Mouse (Mus musculus) ovary, adult 18-20 months (tissue): Measurements from ENCODE around the gene Nr1i2.
A peak's percentile ranks its signal among the peaks of the same experiment; 100 is the strongest.
"Not testable (repeated sequence)": the region's sequence is repeated elsewhere in the genome, so short reads cannot be mapped to it uniquely, and the experiment has no call there.

Experiments used
- DNase-seq: peaks from one replicate; pipeline ENCODE4 v3.0.0; 2022; ENCODE audit warnings: low spot score, mixed read lengths

The Nr1i2 gene

DNA sequence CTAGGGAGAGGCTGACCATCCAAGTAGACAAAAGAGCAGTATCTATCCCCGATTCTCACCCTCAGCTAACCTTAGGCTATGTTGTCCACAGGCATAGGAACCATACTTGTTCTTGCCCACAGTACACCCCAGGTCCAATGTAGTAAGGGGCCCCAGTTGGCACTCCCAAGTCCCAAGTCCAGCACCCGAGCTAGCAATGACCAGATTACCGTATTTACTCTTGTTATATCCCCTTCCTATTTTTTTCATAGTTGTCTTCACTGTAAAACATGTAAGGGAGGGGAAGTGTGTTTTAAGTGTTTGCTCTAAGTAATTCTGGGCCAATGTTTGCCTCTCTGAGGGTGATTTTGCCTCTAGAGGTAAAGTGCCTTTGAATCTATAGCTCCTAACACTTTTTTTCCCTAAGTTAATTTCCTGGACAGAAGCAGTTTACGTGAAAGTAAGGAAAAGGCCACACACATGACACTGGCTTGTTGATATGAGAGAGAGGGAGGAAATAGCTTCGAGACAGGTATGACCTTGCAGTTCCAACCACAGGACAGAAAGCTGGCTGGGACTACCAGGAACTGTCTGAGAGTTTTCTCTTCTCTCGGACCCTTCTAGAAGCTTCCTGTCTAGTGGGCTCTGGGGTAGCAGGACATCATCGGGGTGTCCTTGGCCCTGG lies at the start of gene Nr1i2:
TSS of gene Nr1i2 (minus strand) at position 140 of the 664 bp plus-strand sequence.
- no peak for DNase-seq

DNA sequence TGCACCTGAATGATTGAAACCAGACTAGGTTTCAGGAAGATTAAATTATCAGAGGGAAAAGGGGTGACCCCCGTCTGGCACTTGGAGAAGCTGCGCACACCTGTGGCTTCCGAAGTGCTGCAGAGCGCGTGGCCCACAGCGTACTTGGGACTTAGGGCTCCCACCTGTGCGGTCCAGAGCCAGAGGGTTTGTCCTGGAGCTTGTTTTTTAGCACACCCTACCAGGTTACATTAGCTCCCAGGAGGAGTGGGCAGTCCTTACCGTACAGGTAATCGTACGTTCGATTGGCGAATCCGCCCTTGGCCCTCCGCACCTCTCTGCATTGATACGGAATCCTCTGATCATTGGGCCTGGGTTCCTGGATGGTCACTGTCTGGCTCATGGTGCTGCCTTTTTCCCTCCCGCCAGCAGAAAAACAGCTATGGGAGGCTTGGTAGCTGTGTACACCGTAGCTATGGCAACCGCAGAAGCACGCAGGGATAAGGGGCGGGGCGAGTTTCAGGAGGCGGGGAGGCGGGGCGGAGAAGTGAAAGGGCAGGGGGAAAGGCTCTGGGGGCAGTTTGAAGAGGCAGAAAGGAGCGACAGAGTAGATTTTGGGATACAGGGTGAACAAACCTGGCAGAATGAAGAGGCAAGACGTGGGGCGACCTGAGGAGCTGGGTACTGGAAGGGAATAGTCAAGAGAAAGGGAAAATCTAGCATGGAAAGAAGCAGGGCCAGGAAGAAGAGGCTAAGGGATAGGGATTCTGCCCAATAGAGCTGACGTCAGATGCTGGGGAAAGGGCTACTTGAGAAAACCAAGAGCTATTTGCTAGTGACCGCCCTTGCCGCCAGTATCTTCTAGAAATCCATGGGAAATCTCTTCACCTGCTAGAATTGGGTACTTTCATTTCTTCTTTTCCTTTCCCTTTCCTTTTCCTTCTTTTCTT lies 47.0 kb upstream of the Nr1i2 start, which contains the start of gene Maats1:
TSS of gene Maats1 (minus strand) at position 748 of the 929 bp plus-strand sequence.
- peak; percentile 61 for DNase-seq

DNA sequence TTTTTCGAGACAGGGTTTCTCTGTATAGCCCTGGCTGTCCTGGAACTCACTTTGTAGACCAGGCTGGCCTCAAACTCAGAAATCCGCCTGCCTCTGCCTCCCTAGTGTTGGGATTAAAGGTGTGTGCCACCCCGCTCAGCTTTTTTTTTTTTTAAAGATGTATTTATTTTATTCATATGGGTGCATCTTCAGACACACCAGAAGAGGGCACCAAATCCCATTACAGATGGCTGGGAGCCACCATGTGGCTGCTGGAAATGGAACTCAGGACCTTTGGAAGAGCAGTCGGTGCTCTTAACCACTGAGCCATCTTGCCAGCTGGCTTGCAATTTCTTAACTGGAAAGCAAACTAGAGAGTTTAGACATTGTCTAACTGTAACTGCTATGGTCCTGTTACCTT lies 43.5 kb upstream of the Nr1i2 start:
- not testable (repeated sequence) for DNase-seq

DNA sequence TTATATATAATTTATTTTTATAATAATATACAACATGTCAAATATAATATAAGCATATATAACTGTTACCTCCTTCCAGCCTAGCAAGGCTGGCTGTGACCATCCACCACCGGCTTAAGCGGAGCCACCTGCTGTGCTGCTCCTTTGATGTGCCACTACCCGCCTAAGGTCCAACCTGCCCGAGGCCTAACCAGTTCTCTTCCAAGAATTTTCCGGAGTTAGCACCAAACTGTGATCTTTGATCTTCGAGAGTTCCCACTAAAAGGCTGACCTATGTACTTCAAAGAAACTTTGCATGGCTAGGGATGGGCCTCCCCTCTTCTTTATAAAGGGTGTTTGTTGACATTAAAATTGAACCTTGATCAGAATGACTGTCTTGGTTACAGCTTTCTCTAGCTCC lies 39.8 kb upstream of the Nr1i2 start:
- DNase-seq = no peak

DNA sequence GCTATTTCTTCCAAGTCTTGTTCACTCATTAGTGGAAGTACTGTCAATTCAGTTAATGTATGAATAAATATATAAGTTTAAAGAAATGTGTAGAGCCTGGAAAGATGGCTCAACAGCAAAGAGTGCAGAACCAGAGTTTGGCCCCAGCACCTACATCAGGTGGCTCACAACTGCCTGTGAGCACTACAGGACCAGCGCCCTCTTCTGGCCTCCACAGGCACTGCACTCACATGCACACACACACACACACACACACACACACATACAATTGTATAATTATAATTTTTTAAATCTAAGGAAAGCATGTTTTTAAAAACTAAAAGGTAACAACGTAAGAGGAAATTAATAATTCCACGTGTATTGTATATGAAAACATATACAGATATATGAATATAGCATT lies 34.7 kb upstream of the Nr1i2 start:
- no peak for DNase-seq

DNA sequence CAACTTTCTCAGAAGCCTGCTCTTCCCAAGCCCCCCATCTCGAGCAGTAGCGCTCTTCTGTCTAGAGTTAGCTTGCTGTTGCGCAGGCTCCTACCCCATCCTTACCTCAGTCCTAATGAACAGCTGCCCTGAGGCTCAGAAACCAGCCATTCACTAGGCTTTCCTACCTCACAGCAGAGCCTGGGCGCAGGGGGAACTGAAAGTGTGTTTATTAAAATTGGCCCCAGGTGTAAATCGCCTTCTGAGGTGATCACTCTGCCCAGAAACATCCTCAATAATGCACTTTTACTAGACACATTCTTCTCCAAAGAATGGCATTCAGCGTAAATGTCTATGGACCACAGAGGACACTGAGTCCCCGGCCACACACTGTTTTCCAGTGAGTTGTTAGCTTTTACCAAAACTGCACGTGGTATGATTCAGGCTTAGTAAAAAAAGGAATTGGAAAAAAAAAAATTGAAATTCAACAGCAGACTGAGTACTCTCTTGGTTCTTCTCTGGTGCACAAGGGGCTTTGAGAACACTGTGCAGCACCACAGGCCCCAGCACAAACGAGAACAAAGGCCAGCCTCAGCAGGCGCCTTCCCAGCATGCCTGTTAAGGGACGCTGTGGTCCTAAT lies 32.3 kb upstream of the Nr1i2 start:
- DNase-seq = no peak

DNA sequence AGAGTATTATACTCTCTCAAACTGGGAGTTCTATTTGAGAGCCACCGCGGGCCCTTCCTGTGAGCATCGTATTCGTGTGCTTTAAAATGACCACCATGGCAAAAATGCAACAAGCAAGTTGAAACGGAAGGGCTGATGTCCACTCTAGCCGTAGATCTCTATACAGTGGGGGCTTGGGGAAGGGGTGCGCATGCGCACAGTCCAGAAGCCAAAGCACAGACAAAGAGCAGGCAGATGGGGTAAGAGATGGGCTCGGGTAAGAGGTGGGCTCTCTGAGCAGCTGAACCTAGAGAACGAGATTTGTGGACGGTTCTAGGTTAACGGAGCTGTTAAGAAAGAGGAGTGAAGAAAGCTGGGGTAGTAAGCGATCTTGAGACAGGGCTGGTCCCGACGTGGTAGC lies 29.7 kb upstream of the Nr1i2 start:
- no peak for DNase-seq

DNA sequence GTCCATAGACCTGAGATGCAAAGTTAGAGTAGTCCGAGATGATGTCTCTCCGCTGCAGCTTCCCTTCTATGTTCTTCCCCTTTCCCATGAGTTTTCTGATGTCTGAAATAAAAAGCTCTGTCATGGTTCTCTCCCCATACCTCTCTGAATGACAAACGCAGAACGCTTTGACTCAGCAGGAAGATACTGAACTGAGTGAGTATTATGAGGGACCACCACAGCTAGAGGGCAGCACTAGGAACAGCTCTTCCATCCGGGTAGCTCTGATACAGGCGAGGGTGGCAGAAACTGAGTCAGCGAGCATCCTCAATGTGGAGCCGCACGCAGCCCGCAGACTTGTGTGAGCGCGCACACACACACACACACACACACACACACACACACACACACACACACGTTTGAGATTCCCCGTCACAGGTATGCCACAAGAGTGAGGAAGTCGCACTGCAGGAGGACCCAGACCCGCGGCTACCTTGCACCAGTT lies 26.9 kb upstream of the Nr1i2 start:
- DNase-seq = no peak

DNA sequence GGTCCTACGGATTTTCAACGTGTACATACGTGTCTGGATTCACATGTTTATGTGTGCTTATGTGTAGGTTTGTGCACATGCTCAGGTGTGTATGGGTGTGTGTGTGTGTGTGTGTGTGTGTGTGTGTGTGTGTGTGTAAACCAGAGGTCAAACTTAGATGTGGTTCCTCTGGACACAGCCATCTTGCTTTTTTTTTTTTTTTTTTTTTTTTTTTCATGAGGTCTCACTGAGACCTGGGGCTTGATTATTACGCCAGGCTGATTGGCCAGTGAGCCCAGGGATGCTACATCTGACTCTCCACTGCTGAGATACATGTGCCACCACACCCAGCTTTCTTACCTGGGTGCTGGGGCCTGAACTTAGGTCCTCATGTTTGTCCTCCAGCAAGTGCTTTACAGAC lies 24.5 kb upstream of the Nr1i2 start:
- DNase-seq = no peak

DNA sequence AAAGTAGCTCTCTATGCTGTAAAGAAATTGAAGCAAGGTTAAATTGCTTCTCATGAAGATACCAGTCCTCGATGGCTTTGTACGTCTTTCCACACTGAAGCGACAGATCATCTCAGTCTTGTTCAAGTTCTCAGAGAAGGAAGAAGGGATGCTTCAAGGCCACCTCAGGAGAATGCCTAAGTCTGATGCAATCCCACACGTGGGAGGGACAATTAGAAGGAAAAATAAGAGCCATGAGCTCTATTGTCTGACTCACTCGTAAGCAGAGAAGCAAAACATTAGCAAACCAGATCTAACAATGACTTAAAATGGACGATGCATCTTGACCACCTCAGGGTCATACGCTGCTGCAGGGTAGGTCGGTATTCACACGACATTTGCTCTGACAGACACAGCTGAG lies 23.9 kb upstream of the Nr1i2 start:
- DNase-seq = no peak

DNA sequence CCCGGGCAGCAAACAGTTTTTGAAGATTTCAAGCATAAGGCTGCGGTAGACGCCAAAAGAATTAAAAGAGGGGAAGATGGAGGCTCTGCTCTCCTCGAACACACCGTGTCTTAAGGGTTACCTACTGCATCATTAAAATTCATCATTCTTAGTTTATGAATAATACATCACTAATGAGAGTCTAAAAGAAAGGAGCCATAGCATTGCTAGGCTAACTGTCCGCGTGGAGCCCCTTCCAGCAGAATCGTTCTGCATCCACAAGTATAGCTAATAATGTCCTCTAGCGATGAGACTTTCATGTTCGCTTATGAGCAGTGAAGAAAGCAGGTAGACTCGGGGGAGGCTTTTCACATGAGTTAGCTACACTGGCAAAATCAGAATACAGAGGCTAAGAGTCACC lies 13.6 kb upstream of the Nr1i2 start:
- no peak for DNase-seq

DNA sequence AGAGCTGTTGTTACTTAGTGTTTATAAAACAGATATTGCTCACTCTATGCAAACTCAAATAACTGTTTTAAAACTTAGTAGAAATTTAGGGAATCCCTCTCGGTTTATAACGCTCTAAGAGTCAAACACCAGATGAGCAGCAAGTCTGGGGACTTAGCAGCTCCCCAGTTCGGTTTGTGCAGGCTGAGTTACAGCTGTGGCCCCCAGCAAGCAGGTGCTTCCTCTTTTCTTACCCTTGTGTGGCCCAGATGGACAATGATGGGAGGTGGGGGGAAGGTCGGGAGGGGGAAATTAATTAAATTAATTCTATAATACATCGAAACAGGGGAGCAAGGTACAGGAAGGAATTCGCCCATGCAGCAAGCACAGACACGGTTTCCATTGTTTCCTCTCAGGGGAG lies 13.0 kb upstream of the Nr1i2 start:
- no peak for DNase-seq

DNA sequence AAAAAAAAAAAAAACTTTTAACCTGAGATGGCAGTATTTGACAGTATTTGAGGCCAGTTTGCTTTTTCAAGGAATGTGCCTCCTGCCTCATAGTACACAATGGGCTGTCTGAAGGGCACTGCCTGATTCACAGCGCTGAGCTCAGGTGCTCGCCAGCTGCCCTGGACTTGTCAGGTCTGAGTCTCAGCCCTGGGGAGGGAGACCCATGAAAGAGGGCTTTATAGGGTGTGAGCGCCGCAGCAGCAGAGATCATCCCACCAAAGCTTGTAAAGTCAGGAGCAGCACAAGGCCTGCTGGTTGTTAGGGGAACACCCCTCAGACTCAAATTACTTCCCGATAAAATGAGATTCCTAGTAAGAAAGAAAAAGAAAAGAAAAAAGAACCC lies 12.6 kb upstream of the Nr1i2 start:
- DNase-seq = no peak

DNA sequence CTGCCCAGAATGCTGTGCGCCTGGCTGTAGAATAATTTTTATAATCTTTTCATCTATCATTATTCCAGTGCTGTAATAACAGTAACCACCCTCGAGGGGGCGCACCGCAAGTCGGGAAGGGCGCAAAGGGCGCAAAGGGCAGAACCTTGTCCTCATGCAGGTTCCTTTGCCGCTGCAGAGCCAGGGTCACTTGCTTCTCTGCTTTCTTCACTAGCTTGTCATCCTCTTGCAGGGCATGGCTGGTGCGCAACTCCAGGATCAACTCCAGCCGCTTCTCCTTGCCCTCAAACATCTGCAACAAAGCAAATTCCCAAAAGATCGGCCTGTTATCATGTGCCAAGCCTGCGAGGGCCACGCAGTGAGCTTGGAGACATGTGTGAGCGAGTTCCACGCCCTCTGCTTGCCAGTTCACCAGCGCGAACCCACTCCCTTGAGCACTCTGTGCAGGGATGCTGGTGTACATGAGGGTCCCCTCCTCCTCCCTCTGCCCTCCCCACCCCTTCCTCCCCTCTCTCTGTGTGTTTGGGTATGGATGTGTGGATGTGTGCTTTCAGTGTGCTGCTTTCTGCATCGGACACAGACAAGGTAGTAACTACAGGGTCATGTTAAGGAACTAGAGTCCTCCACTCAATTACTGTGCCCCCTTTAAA lies 12.1 kb upstream of the Nr1i2 start:
- DNase-seq = no peak

DNA sequence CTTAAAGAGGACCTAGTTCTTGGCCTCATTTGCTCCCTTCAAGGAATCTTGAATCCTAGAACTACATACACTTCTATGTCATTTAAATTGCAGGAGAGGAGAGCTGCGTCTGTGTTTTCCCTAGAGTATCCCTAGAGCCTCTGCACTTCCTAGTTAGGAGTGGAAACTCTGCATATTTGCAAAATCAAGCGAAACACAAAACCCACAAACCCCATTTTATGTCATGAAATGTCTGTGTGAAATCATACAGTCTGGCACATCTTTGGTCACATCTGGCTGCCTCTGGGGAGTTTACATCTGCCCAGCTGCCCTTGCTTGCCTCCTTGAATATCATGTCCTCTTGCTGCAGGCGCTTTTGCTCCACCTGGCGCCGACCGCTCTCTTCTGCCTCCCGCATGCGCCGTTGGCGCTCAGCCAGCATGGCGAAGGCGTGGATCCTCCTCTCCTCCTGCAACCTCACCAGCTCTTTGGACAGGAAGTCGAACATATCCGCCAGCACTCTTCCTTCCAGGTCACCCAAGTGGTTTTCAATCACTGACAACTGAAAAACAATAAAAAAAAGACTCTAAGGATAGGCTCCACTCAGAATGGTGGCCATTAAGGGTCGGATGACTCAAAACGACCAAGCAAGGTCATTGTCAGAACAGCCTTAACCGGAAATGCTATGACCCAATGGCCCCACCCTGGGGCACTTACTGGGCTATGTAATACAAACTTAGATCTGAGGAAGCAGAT lies 10.0 kb upstream of the Nr1i2 start:
- DNase-seq = peak; percentile 41

DNA sequence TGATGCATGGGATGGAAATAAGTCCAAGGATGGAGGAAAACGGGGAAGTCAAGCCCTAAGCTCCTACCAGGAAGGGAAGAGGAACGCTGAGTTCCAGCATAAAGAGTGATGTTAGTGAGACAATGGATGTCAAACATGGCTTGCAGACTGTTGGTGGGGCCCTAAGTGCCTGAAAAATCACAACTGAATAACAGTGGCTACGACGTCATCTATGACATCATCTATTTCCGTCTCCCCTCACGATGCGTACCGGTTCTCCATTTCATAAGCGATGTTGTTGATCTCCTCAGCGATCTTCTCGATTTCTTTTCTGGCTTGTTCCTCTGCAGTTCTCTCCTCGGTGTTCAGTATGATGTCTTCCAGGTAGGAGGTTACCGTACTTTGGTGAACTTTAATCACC lies 7.7 kb upstream of the Nr1i2 start:
- DNase-seq = no peak

DNA sequence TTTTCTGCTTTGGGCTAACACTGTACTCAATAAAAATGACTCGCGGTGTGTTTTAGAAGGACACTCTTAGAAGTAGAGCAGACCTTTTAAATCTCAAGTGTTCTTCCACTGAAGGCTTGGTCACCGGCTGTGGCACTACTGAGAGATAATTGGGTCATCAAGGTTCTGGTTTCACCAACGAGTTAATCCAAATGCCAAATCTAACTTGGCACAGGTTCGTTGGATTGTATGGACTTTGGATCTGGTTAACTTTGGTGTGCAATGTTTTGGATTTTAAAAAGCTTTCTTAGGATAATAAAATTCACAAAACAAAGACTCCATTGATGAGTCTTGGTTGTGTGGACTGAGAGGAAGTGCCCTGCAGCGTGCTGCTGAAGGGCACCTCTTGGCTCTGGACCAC lies 3.8 kb upstream of the Nr1i2 start:
- no peak for DNase-seq

DNA sequence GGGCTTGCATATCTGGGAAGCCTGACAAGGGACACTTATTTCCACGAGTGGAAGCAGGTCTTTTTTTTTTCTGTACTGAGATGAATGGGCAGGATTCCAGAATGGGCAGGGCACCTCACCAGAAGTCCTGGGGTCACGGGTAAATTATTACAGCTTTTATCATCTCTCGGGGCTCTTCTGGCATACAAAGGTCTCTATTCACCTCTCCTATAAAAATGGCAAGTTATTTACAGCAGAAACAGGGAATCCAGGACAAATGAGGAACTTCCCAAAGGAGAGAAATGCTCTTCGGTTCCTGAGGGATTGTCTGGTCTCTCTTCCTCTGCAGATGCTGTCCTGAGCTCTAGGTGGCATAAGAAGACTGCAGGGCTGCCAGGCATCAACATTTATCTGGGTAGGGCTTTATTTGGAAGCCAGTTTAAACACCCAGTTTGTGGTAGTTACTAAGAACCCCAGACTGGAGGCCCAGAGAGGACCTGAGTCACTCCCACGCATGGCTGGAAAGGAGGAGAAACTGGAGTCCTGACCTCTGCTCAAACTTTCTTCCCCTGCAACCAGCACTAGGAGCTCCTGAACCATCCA lies 816 bp upstream of the Nr1i2 start:
- peak; percentile 40 for DNase-seq

DNA sequence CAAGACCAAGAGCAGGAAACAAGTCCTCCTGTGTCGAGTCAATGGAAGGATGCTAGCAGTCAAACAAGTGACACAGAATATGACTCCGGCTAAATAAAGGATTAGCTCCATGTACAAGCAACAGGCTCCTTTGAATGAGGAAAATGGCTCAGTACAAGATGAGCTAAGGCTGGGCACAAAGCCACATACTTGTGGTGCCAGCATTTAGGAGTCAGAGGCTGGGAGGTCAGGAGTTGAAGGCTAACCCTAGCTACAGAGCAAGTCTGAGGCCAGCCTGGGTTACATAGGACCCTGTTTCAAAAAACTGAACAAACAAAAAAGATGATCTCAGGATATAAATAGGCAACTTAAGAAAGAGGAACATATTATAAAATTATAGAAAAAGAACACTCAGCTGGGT lies 4.5 kb downstream of the Nr1i2 start:
- no peak for DNase-seq

DNA sequence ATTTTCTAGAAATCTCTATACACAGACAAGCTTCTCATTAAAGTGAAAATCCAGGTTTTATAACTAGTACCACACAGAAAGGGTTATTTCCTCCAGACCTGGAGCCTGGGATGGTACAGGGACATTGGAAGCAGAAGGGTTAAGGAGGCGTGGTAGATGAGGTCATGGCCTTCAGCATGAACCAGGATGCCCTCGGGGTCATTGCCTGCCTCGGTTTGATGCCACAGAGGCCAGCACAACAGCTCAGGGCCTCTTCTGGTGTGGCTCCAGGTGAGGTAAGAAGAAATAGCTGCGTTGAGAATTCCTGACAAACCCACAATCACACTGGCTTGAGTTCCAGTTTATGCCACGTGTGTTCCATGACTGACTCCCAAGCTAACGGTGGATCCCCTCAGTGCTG lies 5.8 kb downstream of the Nr1i2 start:
- no peak for DNase-seq

DNA sequence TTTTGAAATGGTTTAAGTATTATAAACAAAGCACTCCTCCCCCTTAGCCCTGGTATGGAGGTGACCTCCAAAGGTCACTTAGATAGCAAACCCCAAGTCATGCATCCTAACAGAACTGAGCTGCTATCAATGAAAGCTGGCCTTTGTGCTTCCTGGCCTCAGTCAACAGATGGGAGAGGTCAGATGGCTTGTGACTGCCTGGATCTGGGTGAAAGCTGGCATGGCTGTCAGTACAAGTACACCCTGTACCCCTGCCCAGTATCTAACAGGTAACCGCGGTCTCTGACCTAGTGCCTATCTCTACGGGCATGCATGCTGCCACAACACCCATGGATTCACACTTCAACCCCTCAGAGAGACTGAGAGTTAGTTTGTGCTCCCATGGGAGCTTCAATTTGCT lies 6.9 kb downstream of the Nr1i2 start:
- DNase-seq = no peak
